Mouse (Mus musculus): ENCODE results near the gene Olfr591.
"Not testable (repeated sequence)": the region's sequence is repeated elsewhere in the genome, so short reads cannot be mapped to it uniquely, and the experiment has no call there.

The Olfr591 gene

GRCm38 (mm10) chr7:103178240-103178639 is at the start of gene Olfr591:
Olfr591 (minus strand) TSS chr7:103178340.
- no peak for DNase-seq (ENCODE audit: low read depth)

- no peak for DNase-seq (ENCODE audit: low read depth)
Observed at GRCm38 (mm10) chr7:103216696-103217095, 38.6 kb upstream of the Olfr591 start, which contains the start of gene Olfr594. Olfr594 (plus strand) TSS chr7:103216996.

GRCm38 (mm10) chr7:103212050-103212449 is 33.9 kb upstream of the Olfr591 start:
- DNase-seq (ENCODE audit: low read depth): not testable (repeated sequence)

- DNase-seq (ENCODE audit: low read depth): no peak
Observed at GRCm38 (mm10) chr7:103211562-103211961, 33.4 kb upstream of the Olfr591 start, which contains the start of gene Olfr593. Olfr593 (plus strand) TSS chr7:103211862.

- DNase-seq (ENCODE audit: low read depth): not testable (repeated sequence)
Observed at GRCm38 (mm10) chr7:103184503-103184902, 6.4 kb upstream of the Olfr591 start, which contains the start of gene Olfr592. Olfr592 (plus strand) TSS chr7:103184803.

- no peak for DNase-seq (ENCODE audit: low read depth)
Observed at GRCm38 (mm10) chr7:103169697-103170096, 8.4 kb downstream of the Olfr591 start.

GRCm38 (mm10) chr7:103156256-103156655 is 21.9 kb downstream of the Olfr591 start, which contains the start of gene Olfr589:
Olfr589 (minus strand) TSS chr7:103156356.
- DNase-seq (ENCODE audit: low read depth): no peak

GRCm38 (mm10) chr7:103140579-103140978 is 37.6 kb downstream of the Olfr591 start, which contains the start of gene Olfr588-ps1:
Olfr588-ps1 (plus strand) TSS chr7:103140879.
- no peak for DNase-seq (ENCODE audit: low read depth)

GRCm38 (mm10) chr7:103125538-103125937 is 52.6 kb downstream of the Olfr591 start, which contains the start of gene Olfr586:
Olfr586 (minus strand) TSS chr7:103125638.
- DNase-seq (ENCODE audit: low read depth): no peak

- peak; percentile 1 for DNase-seq (ENCODE audit: low read depth)
Observed at GRCm38 (mm10) chr7:103119406-103119805, 58.7 kb downstream of the Olfr591 start.
